ENCODE assay signal across 7 mouse cellular contexts in the genomic region with DNA sequence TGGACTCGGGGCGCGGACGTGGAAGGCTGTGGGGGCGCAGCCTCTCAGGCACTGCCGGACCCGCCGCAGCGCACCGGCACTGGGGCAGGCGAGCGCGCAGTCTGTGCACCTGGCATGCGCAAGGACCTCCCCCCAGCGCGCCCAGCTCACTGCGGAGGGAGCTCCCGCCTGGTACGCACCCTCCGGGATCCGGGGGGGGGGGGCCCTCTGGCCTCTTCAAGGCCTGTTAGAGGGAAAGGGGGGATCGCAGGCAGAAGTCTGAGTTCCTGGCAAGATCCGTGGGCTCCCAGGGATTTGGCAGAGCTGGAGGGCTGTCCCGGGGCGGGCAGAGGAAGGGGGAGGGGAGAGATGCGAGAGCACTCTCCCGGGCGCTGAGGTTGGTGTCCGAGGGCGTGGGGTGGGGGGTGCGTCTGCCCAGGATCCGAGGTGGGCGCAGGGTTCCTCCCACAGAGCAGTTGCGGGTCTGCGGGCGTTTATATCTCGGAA. TPM values are rescaled to one million over a fixed set of nuclear protein-coding genes. Genes with fewer than 3 reads are reported as not detected.
DNase-seq lines count a peak whose midpoint lies in the region; ATAC-seq and TF ChIP-seq lines count a peak whose summit lies in the region.

No protein-coding gene starts in this region.

- WGBS in lung, postnatal 0 days: 0% methylated on average over 1 of the region's 37 CpGs
- 22% methylated on average over 34 of the region's 37 CpGs for WGBS in heart, embryonic 11.5 days (ENCODE audit: insufficient replicate concordance)
- 16% methylated on average over 21 of the region's 37 CpGs for WGBS in limb, embryonic 11.5 days
- 15% methylated on average over 28 of the region's 37 CpGs for WGBS in olfactory bulb, adult 2 months

- no peak overlapping the region for H3K9ac ChIP-seq in lung, postnatal 0 days (replicated peaks; ENCODE audit: low read depth)
- H3K9ac ChIP-seq in heart, embryonic 11.5 days (ENCODE audit: low read depth, low read length): no peak overlapping the region
- H3K9ac ChIP-seq in limb, embryonic 11.5 days (ENCODE audit: low read length): 0 out of 2 replicates have a peak overlapping the region, but pooled peaks have one; percentile 9

- H3K4me1 ChIP-seq in lung, postnatal 0 days (ENCODE audit: insufficient read depth, low read depth, low read length): no peaks in the 10 kb centered on the region
- no peaks in the 10 kb centered on the region; the same call in 1 of the 2 replicates for H3K4me1 ChIP-seq in cortical plate, adult 2 months (ENCODE audit: control insufficient read depth, insufficient read depth, low read length)
- H3K4me1 ChIP-seq in heart, embryonic 11.5 days (ENCODE audit: control insufficient read depth, insufficient read depth, low read length): no peaks in the 10 kb centered on the region
- no peaks in the 10 kb centered on the region for H3K4me1 ChIP-seq in limb, embryonic 11.5 days (ENCODE audit: control insufficient read depth, insufficient read depth, low read length)
- peaks cover 14% of the 10 kb centered on the region; the same call in 1 of the 2 replicates for H3K4me1 ChIP-seq in olfactory bulb, adult 2 months (ENCODE audit: control insufficient read depth, insufficient read depth, low read length)

- TF ChIP-seq CTCF in lung, postnatal 0 days (IDR thresholded peaks at IDR 0.05): no peak
- no peak for TF ChIP-seq CTCF in cortical plate, adult 2 months (IDR thresholded peaks at IDR 0.05; ENCODE audit: extremely low read depth, insufficient read depth, low read length)
- TF ChIP-seq CTCF in olfactory bulb, adult 2 months (IDR thresholded peaks at IDR 0.05; ENCODE audit: insufficient read depth, low read depth, low read length): no peak

- TF ChIP-seq EP300 in lung, postnatal 0 days (IDR thresholded peaks at IDR 0.05): no peak

- ATAC-seq in lung, postnatal 0 days: no peak
- no peak for ATAC-seq in heart, embryonic 11.5 days (replicated peaks; ENCODE audit: insufficient number of reproducible peaks, low FRiP score, low TSS enrichment)
- ATAC-seq in limb, embryonic 11.5 days (ENCODE audit: insufficient number of reproducible peaks, low FRiP score, low TSS enrichment, low read depth): peak; percentile 24; the same call in 1 of the 2 replicates

- H3K27ac ChIP-seq in lung, postnatal 0 days (ENCODE audit: low read length): no peak overlapping the region
- no peak overlapping the region for H3K27ac ChIP-seq in cortical plate, adult 2 months (ENCODE audit: insufficient read depth, low read length)
- no peak overlapping the region for H3K27ac ChIP-seq in heart, embryonic 11.5 days (ENCODE audit: low read depth, low read length)
- no peak overlapping the region for H3K27ac ChIP-seq in limb, embryonic 11.5 days (replicated peaks; ENCODE audit: low read depth, low read length)
- H3K27ac ChIP-seq in olfactory bulb, adult 2 months (ENCODE audit: insufficient read depth, low read depth, low read length): no peak overlapping the region

- no peaks in the 10 kb centered on the region for H3K36me3 ChIP-seq in lung, postnatal 0 days (ENCODE audit: insufficient read depth, low read length)
- no peaks in the 10 kb centered on the region for H3K36me3 ChIP-seq in heart, embryonic 11.5 days (ENCODE audit: control insufficient read depth, insufficient read depth, low read length)
- H3K36me3 ChIP-seq in limb, embryonic 11.5 days (ENCODE audit: control insufficient read depth, insufficient read depth, low read length): no peaks in the 10 kb centered on the region

- H3K27me3 ChIP-seq in lung, postnatal 0 days (replicated peaks; ENCODE audit: insufficient read depth, low read length): 0 out of 2 replicates have a peak, but pooled peaks cover 13% of the 10 kb centered on the region
- peaks cover 42% of the 10 kb centered on the region for H3K27me3 ChIP-seq in heart, embryonic 11.5 days (ENCODE audit: control insufficient read depth, insufficient read depth, low read length)
- peaks cover 19% of the 10 kb centered on the region for H3K27me3 ChIP-seq in limb, embryonic 11.5 days (ENCODE audit: control insufficient read depth, insufficient read depth, low read length)

- no peak for TF ChIP-seq POLR2A in cortical plate, adult 2 months (IDR thresholded peaks at IDR 0.05; ENCODE audit: extremely low read depth, insufficient read depth, low read length)
- TF ChIP-seq POLR2A in olfactory bulb, adult 2 months (IDR thresholded peaks at IDR 0.05; ENCODE audit: insufficient read depth, low read depth, low read length): no peak

- no peak for DNase-seq in lung, postnatal 0 days (ENCODE audit: low spot score)
- DNase-seq in lung, postnatal 14 days: no peak
- peak; percentile 41 for DNase-seq in limb, embryonic 11.5 days (ENCODE audit: low spot score)
- no peak for DNase-seq in layer of hippocampus, adult 9-10 months (ENCODE audit: low spot score)

- H3K9me3 ChIP-seq in lung, postnatal 0 days (ENCODE audit: low read length): no peaks in the 10 kb centered on the region
- no peaks in the 10 kb centered on the region for H3K9me3 ChIP-seq in heart, embryonic 11.5 days (replicated peaks; ENCODE audit: control insufficient read depth, low read length)
- H3K9me3 ChIP-seq in limb, embryonic 11.5 days (ENCODE audit: control insufficient read depth, low read length): no peaks in the 10 kb centered on the region

- H3K4me3 ChIP-seq in lung, postnatal 0 days (ENCODE audit: low read depth, low read length): peak overlapping the region; percentile 43
- peak overlapping the region; percentile 57 for H3K4me3 ChIP-seq in cortical plate, adult 2 months (ENCODE audit: insufficient read depth, low read length)
- H3K4me3 ChIP-seq in heart, embryonic 11.5 days (ENCODE audit: low read depth, low read length): peak overlapping the region; percentile 49
- peak overlapping the region; percentile 38 for H3K4me3 ChIP-seq in limb, embryonic 11.5 days (ENCODE audit: low read depth, low read length)
- peak overlapping the region; percentile 76 for H3K4me3 ChIP-seq in olfactory bulb, adult 2 months (ENCODE audit: insufficient read depth, low read depth, low read length)

- H3K4me2 ChIP-seq in lung, postnatal 0 days (replicated peaks; ENCODE audit: low read depth, low read length): peak overlapping the region; percentile 73
- H3K4me2 ChIP-seq in heart, embryonic 11.5 days: peak overlapping the region; percentile 76
- peak overlapping the region; percentile 75 for H3K4me2 ChIP-seq in limb, embryonic 11.5 days (ENCODE audit: low read depth, severe bottlenecking)

RNA-seq across cellular contexts. Expression of gene Pcdh19, which starts 1.1 kb away (rescaled TPM):
- 0.39 and 0.62 TPM in 2 replicates for polyA plus RNA-seq in lung, postnatal 0 days (2015; fragmentation: Nextera tagmentation; extraction: Ambion mirVana)
- 10.9 and 11.4 TPM in 2 replicates for polyA plus RNA-seq in cortical plate, adult 2 months (2012; rRNA removed)
- polyA plus RNA-seq in heart, embryonic 11.5 days (2014; fragmentation: Nextera tagmentation; extraction: Ambion mirVana): 0.21 and 0.39 TPM in 2 replicates
- 2.5 and 2.8 TPM in 2 replicates for polyA plus RNA-seq in limb, embryonic 11.5 days (2014; fragmentation: Nextera tagmentation; extraction: Ambion mirVana)
- polyA plus RNA-seq in olfactory bulb, adult 2 months (2012; ENCODE audit: insufficient read depth, insufficient read length, low replicate concordance, missing spikeins): not detected in 2 replicates
